Mouse (Mus musculus) urinary bladder, postnatal 10 days (tissue): ENCODE results near the gene Vwa8.
"Not testable (repeated sequence)": the region's sequence is repeated elsewhere in the genome, so short reads cannot be mapped to it uniquely, and the experiment has no call there.

ENCODE experiments used
- DNase-seq: peaks from one replicate; pipeline ENCODE4 v3.0.0; 2022; ENCODE audit warnings: low spot score

Vwa8 gene

DNA sequence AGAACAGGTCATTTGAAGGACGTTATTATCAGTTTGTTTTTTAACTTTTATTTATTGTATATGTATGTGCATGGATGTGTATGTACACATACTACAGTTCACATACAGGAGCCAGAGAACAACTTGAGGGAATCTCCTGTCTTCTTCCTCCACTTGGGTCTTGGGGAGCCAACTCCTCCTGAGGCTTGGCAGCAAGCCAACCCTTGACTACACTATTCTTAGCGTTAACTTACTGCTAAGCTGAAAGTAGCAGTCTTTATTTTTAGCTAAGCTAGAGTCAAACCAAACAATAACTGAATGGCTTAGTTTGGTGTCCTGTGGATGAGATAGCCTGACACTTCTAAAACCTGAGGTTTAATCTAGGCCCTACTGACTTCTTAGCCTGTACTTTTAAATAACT lies 135.4 kb downstream of the Vwa8 start:
- no peak for DNase-seq

DNA sequence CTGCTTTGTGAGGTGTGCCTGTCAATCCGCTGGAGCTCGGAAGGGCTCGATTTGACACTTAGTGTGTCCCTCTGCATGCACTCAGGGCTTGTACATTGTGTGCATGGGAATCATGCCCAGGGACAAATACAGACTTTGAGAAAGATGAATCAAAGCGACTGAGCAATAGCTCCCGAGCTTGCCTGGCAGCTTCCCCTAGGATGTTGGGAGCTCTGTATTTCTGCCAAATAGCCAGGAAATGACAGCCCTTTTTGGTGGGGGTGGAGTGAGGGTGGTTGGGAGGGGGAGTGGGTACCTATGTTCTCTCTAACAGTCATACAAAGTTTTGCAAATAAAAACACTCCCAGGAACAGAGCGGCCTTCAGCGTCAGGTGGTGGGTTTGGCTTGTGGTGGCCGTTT lies 138.7 kb downstream of the Vwa8 start:
- DNase-seq, result no peak

DNA sequence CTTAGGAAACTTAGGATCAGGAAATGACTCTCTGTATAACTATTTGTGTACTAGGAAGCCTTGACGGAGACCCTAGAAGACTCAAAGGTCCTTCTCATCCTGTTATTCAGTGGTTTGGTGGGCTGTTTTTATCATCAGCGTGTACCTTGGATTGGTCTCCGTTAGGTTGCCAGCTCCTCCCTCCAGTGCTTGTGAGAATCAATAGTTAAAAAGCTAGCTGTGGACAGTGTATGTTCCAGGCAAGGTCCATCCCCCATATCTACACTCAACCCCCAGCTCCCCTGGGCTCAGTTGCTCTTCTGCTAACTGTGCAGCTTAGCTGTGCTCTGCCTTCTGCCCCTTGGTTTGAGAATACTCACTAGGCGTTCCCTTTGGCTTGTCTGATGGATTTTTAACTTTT lies 143.6 kb downstream of the Vwa8 start:
- no peak for DNase-seq

DNA sequence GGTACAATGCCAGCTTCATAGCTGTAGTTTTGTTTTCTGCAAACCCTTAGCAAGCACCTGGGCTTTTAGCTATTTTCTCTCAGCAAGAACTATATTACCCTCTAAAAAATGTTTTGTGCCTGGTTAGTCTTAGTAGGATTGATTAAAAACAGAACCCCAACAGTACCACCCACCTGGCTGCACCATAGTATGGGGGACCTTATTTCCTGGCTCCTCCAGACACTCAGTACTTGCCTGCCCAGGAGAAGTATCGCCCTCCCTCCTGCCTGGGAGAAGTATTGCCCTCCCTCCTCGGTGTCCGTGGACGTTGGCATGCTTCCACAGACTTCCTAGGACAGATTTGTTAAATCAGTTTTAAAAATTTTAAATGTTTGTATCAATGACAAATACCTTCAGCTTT lies 144.7 kb downstream of the Vwa8 start:
- no peak for DNase-seq

DNA sequence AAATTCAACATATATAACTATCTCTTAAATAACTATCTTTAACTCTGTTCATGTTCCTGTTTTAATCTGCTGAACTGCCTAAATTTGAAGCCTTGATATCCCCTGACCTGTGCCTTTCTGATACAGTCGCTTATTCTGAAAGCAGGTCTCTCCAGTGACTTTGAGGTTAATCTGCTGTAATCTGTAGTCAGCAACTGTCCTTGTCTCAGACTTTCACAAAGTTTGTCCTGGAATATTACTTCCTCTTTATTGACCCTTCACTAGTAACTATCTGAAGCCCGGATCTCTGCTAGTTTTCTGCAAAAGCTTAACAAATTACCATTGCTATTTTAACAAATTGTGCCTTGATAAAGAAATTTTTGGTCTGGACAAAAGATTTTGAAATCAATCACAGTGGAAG lies 147.5 kb downstream of the Vwa8 start:
- DNase-seq, result no peak

DNA sequence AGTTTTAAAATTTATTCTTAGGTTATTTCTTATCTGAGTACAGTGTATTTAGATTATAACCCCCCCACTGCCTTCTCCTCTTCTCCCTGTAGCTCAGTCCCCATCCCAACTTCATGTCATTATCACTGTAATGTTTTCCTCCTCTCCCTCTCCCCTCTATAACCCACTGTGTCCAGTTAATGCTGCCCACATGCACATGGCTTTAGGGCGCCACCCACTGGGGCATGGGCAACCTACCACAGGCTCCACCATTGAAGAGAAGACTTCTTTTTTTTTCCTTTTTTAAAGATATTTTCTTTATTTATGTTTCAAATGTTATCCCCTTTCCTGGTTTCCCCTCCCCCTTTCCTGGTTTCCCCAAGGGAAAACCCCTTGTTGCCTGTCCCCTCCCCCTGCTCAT lies 154.7 kb downstream of the Vwa8 start:
- DNase-seq, result no peak

DNA sequence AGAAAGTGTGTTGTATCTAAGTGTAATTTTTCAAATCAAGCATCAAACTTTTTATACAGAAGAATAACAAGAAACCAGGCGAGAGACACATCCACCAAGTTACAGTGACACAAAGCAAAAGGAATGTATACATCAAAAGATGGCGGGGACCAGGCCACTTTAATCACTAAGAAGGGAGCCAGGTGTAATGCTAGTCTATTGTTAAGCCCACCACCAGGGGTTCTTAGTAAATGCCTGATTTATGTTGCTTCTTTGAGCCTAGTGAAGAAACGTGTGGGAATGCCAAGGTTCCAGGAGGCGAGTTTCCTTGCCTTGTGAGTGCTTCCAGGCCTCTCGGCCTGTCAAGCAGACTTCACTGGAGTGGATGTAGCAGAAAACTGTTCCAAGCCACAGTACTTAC lies 168.9 kb downstream of the Vwa8 start:
- not testable (repeated sequence) for DNase-seq

DNA sequence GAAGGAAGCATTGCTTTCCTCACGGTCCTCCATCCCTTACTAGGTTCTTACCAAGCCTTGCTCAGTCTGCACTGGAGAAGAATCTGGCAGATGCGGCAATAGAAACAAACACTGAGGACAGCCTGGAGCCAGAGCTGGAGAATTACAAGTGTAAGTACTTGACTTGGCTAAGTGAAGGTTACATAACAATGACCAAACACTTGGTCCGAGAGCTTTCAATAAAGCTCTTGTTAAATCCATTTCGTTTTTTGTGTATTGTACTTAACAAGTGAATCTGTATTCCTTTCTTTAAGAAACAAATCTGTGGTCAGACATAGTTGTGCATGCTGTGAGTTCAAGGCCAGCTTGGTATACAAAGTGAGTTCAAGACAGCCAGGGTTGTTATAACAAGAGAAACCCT lies 169.7 kb downstream of the Vwa8 start:
- DNase-seq, result no peak

DNA sequence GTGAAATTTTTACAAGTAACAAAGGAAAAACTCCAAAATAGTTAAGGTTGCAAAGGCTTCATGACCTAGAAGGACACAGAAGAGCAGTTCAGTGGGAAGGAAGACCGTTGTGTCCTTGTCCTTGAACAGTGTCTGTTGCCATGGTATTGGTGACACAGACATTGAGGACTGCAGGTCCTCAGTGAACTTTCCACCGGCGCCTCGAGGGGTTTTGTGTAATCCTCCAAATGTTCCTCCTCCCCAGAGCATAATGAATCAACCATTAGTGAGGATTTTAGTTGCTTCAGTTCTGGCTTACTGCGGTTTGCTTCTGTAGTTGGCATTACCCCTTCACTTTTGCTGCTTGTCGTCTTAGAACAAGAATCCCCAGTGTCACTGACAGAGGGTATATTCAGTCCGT lies 172.9 kb downstream of the Vwa8 start:
- no peak for DNase-seq

DNA sequence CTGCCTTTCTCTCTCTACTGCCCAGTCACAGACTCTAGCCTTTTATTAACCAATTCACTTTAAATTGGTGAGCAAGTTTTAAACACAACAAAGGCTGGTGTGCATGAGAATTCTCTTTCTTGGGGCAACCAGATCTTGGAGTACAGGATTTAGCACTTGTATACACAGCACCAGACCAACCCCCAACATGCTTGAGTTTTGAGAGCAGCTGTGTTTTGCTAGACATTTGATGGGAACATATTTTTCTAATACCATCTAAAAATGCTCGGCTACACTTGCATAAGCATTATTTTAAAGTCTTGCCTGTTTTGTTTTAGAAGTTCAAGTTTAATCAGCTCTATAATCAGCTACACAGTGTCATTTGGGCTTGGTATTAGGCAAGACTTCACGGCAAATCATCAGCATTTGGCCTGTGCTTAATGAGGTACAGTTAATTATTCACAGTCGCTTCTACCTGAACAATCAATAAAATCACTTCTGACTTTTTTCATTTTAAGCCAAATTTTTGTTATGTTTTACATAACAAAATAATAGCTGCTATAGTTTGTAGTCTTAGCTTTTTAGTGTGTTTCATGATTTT lies 180.2 kb downstream of the Vwa8 start:
- DNase-seq, result no peak

DNA sequence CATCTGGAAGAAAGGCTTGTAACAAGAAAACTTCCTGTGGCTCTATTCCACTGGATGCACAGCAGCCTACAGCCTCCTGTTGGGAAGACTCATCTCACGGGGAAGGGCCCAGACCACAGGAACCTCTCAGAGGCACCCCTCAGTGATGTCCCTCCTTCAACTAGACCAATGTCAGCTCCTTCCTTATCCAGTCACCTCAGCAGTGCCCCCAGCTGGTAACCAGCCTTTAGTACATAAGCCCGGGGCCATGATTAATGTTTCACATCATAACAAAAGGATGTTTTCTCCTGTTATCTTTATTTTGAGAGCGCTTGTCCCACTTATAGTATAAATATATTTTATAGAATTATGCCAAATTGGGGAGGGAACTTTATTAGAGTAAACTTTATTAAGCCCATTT lies 181.9 kb downstream of the Vwa8 start:
- DNase-seq, result no peak

DNA sequence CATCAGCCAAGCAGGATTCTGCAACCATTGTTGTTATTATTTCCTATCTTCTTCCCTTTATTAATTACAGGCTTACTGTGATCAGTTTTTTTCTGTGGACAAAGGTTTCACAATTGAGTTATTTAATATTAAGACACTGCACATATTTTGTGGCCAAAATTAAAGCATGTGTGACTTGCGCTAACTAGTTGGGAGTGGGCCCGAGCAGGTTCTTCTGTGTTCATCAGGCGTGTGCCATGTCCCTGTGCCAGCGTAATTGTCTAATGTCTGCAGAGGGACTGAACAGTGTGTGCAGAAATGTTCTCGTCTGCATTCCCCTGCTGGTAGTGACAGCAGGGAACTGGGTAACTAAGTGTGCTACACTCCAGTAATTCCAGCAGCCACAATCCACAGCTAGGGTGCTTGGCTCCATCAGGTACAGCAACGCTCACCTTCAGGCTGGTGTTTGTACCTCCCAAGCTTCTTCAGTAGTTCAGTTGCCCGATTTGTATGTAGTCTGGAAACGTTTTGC lies 182.4 kb downstream of the Vwa8 start:
- no peak for DNase-seq

DNA sequence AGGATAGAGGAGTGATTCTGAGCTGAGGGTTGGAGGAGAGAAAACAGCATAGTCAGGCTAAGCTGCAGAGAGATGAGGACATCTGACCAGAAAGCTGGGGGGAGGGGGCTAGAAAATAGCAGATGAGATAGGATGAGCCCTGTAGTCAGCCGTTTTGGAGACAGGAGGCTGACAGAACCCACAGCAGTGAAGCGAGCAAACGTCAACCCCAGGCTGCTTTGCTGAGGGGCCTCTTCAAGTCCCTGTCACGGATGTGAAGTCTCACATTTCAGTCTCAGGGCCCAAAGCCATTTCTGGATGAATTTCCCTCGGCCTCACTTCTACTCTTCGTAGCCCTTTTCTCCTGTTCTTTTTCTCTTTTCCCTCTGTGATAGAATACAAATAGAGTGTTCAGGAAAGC lies 184.5 kb downstream of the Vwa8 start:
- DNase-seq, result no peak

DNA sequence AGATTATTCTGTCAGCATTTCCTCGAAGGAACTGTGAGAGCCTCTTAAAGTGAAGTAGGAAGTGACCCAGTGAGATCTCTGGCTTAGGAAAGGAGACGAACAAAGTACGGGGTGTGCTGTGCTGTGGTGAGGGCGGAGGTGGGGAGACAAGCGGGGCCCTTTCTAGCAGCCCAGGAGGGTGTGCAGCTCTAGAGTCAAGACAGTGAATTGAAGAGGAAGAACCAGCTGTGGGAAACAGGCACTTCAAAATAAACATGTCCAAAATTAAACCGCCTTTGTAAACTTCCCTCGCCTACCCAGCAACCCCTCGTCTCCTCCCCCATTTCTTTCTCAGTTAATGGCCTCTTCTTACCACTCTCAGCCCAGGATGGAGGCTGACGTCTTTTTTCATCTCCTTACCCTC lies 185.7 kb downstream of the Vwa8 start:
- no peak for DNase-seq

DNA sequence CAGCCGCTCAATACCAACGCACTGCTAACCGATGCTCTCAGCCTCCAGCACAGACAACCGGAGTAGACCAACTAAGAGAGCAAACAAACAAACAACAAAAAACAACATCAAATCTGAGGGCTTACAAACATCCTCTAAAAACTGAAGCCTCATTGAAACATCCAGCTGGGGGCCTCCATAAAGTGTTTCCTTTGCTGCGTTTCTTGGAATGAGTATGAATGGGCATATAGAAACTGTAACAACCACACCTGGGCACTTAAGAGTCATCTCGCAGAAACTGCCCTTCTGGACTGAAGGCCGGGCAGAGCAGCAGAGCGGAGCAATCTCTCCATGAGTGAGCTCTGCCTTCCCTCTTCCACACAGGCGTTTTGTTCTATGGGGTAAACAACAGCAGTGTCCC lies 186.7 kb downstream of the Vwa8 start:
- DNase-seq, result no peak

DNA sequence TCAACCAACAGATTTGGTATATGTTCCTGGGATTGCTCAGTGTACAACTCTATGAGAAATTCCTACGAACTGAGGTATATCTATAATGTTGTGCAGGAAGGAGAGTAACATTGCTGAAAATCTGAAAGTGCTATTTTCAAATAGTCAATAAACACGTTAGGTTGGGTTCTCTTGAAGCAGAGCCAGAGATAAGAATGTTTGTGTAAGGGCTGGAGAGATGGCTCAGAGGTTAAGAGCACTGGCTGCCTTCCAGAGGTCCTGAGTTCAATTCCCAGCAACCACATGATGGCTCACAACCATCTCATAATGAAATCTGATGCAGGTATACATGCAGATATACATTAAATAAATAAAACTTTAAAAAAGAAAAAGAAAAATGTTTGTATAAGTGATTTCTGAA lies 198.3 kb downstream of the Vwa8 start:
- DNase-seq, result no peak

DNA sequence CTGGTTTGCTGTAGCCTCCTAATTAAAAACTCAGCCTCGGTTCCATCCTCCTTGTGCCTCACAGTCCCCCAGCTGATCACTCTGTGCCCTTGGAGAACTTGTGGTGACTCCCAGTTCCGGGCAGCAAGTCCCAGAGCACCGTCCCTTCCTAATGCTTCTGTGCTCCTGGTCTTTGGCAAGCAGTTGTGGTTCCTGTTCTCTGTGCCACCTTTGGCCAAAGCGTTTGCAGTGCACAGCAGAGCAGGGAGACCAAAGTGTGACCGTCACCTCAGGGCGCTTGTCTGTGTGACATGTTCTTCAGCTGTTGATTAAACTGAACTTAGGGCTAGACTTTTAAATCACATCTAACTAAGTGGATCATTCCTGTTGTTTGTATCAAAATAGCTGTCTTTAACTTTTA lies 199.1 kb downstream of the Vwa8 start:
- no peak for DNase-seq

DNA sequence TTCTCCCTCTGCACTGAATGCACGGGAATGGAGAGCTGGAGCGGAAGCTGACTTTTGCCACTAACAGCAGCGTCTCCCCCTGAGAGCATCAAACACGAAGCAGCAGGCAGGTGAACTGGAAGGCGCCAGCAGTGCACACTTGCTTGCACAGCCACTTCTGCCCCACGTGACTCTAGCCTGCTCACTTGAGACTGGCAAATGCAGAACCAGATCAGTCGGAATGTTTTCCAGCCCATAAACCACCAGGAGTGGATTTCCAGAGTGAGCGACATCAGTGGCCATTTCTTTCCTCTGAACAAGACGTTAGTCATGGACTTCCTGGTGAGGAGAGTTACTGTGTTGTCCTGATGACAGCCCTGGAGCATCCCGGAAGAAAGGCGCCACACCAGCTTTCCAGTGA lies 200.7 kb downstream of the Vwa8 start:
- no peak for DNase-seq

DNA sequence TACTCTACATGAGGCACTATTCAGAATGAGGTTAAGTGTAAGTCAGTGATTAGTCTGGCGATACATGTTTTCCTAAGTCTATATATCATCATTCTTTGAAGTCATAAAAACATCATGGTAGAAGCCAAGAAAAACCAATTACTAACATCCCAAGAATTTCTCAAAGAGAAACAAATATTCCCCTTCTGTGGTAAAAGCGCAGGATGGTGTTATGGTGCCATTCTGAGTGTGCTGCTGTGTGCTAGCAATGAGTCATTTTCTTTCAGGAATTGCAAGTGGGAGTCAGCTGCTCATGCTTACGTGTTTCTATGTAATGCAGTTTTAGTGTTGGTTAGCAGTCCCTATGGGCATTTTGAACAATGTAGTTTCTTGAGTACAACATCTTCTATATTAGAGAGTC lies 216.8 kb downstream of the Vwa8 start:
- DNase-seq, result no peak

DNA sequence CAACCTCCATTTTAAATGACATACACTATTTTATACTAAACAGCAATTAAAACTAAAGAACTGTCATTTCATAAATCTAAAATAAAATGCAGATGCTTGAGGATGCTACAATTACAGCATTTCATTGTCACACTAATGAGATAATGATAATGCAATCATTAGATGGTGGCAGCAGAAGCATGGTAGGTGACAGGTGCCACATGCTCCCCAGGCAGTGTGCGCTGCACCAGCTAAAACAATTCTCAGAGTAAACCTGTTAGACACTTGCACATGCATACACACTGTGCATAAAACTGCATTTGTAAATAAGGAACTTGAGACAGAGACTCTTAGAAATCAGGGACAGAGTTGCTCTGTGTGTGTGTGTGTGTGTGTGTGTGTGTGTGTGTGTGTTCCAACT lies 220.7 kb downstream of the Vwa8 start:
- DNase-seq, result no peak

DNA sequence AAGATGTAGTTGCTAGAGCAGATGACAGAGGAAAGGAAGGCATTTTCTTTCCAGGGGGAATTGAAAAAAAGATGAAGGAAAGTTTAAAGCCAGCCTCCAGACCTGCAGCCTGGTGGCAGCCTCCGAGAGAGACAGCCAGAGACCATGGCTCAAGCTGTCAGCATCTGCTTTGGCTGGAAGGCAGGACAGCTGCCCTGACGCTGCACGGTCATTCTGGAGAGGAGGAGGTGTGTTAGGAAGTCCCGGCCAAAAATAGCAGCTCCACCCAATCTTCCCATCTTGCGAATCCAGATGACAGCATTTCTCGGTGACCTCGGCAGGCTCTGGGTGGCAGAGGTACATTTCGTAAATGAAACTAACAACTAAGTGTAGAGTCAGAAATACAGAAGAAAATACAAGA lies 225.9 kb downstream of the Vwa8 start:
- no peak for DNase-seq

DNA sequence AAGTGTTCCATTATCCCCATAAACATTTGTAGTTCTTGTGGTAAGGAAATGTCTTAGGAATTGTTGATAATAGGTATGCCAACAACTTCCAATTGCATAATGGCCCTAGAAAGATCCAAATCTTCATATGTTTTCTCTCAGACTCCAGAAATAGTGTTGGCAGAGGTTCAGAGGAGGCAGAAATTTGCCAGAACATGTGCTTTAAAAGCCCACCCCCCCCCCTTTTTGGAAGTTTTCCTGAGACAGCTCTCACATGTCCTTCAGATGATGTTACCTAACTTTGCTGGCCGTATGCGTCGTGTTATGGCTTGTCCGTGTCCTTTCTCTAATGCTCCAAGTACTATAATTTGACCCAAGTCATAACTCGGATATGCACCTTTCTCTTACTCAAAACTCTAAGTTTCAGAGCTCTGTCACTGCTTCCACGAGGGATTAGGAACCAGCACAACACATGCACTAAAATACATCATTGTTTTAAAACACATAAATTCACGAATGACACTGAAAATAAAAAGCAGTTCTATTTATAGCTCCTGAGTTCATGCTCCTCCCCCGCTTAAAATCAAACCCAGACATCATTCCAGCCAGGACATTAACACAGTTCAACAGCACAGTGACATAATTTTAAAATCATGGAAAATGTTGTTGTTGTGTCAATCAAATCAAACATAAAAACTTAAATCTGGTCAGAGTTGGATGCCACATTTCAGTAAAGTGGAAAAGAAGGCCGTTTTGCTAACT lies 227.9 kb downstream of the Vwa8 start:
- DNase-seq, result no peak

DNA sequence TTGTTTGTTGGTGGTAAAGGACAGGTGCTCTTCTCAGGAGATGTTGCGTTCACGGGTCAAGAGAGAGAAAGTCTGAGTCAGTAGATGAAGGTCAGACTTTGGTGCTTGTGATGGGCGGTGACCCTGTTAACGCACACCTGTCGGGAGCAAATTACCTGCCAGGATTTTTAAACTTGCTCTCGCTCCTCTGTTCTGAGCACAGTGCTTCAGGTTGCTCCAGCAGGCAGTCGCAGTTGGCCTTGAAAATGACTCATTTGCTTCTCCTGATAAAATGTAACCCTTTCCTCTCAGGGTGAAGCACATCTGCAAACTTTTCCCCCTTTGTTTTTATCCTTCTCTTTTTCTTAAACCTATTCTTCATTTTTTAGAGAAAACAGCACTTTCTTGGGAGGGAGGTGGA lies 234.7 kb downstream of the Vwa8 start:
- DNase-seq, result no peak

DNA sequence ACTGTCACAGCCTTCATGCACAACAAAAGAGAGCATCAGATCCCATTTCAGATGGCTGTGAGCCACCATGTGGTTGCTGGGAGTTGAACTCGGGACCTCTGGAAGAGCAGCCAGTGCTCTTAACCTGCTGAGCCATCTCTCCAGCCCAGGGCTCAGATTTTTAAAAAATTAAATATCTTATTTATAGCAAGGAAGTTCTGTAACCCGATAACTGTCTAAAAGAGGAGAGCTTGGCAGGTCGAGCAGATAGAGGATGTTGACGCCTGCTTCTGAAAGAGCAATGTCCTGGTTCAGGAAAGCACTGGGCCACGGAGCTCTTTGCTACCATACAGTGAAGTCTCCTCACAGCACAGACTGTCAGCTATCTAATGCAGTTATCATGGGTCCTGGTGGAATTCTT lies 237.2 kb downstream of the Vwa8 start:
- DNase-seq, result no peak
